Mouse (Mus musculus): ENCODE measurements around the gene Kctd20. TPM values are rescaled to one million over a fixed set of nuclear protein-coding genes. Genes with fewer than 3 reads are reported as not detected.

Kctd20 gene
- polyA plus RNA-seq, 1 experiment from 2014 or later = 123 TPM

GRCm38 (mm10) chr17:28967021-28967610 lies 15.4 kb downstream of the Kctd20 start:
- Histone ChIP-seq H3K9ac (replicated peaks; ENCODE audit: low read depth, low read length) (no peak overlapping the region), H3K36me3 (ENCODE audit: control insufficient read depth, insufficient read depth) (peaks cover 65% of the 10 kb centered on the region), H3K4me1 (replicated peaks; ENCODE audit: control insufficient read depth, insufficient read depth, low read length) (no peaks in the 10 kb centered on the region), H3K4me3 (replicated peaks; ENCODE audit: low read length) (no peak overlapping the region), H3K9me3 (ENCODE audit: control insufficient read depth, low read length) (no peaks in the 10 kb centered on the region), H3K4me2 (ENCODE audit: low read length) (no peak overlapping the region), H3K27me3 (replicated peaks; ENCODE audit: control insufficient read depth, insufficient read depth, low read length) (no peaks in the 10 kb centered on the region), H3K27ac (ENCODE audit: low read length) (no peak overlapping the region)
- ATAC-seq = no peak
- WGBS = 81% methylated on average over 11 of the region's 11 CpGs

- H3K9me3 ChIP-seq (ENCODE audit: control insufficient read depth, low read length) = no peaks in the 10 kb centered on the region
- H3K4me2 ChIP-seq (ENCODE audit: low read length) = no peak overlapping the region
- H3K27ac ChIP-seq (ENCODE audit: low read length) = no peak overlapping the region
- peaks cover 55% of the 10 kb centered on the region for H3K36me3 ChIP-seq (ENCODE audit: control insufficient read depth, insufficient read depth)
- H3K4me3 ChIP-seq (replicated peaks; ENCODE audit: low read length) = no peak overlapping the region
- H3K9ac ChIP-seq (replicated peaks; ENCODE audit: low read depth, low read length) = no peak overlapping the region
- ATAC-seq = no peak
- no peaks in the 10 kb centered on the region for H3K4me1 ChIP-seq (replicated peaks; ENCODE audit: control insufficient read depth, insufficient read depth, low read length)
- H3K27me3 ChIP-seq (replicated peaks; ENCODE audit: control insufficient read depth, insufficient read depth, low read length) = no peaks in the 10 kb centered on the region
Observed at GRCm38 (mm10) chr17:28970122-28970521, 18.4 kb downstream of the Kctd20 start.

- no peaks in the 10 kb centered on the region for H3K27me3 ChIP-seq (replicated peaks; ENCODE audit: control insufficient read depth, insufficient read depth, low read length)
- no peak overlapping the region for H3K9ac ChIP-seq (replicated peaks; ENCODE audit: low read depth, low read length)
- H3K4me1 ChIP-seq (replicated peaks; ENCODE audit: control insufficient read depth, insufficient read depth, low read length) = no peaks in the 10 kb centered on the region
- H3K9me3 ChIP-seq (ENCODE audit: control insufficient read depth, low read length) = no peaks in the 10 kb centered on the region
- H3K4me3 ChIP-seq (replicated peaks; ENCODE audit: low read length) = no peak overlapping the region
- ATAC-seq = no peak
- H3K4me2 ChIP-seq (ENCODE audit: low read length) = no peak overlapping the region
- no peak overlapping the region for H3K27ac ChIP-seq (ENCODE audit: low read length)
- H3K36me3 ChIP-seq (ENCODE audit: control insufficient read depth, insufficient read depth) = peaks cover 50% of the 10 kb centered on the region
- 96% methylated on average over 4 of the region's 4 CpGs for WGBS
Observed at GRCm38 (mm10) chr17:28979091-28979490, 27.3 kb downstream of the Kctd20 start.

- whole genome bisulfite sequencing = 61% methylated on average over 4 of the region's 4 CpGs
- H3K4me1 ChIP-seq (replicated peaks; ENCODE audit: control insufficient read depth, insufficient read depth, low read length) = no peaks in the 10 kb centered on the region
- peaks cover 47% of the 10 kb centered on the region for H3K36me3 ChIP-seq (ENCODE audit: control insufficient read depth, insufficient read depth)
- H3K27me3 ChIP-seq (replicated peaks; ENCODE audit: control insufficient read depth, insufficient read depth, low read length) = no peaks in the 10 kb centered on the region
- peak overlapping the region; percentile 33; the same call in 1 of the 2 replicates for H3K27ac ChIP-seq (ENCODE audit: low read length)
- no peak overlapping the region for H3K4me3 ChIP-seq (replicated peaks; ENCODE audit: low read length)
- H3K4me2 ChIP-seq (ENCODE audit: low read length) = no peak overlapping the region
- ATAC-seq = no peak
- H3K9me3 ChIP-seq (ENCODE audit: control insufficient read depth, low read length) = no peaks in the 10 kb centered on the region
- H3K9ac ChIP-seq (replicated peaks; ENCODE audit: low read depth, low read length) = no peak overlapping the region
Observed at GRCm38 (mm10) chr17:28981081-28981480, 29.3 kb downstream of the Kctd20 start.

- no peaks in the 10 kb centered on the region for H3K27me3 ChIP-seq (replicated peaks; ENCODE audit: control insufficient read depth, insufficient read depth, low read length)
- no peaks in the 10 kb centered on the region for H3K4me1 ChIP-seq (replicated peaks; ENCODE audit: control insufficient read depth, insufficient read depth, low read length)
- H3K9me3 ChIP-seq (ENCODE audit: control insufficient read depth, low read length) = no peaks in the 10 kb centered on the region
- no peak overlapping the region for H3K4me3 ChIP-seq (replicated peaks; ENCODE audit: low read length)
- H3K27ac ChIP-seq (ENCODE audit: low read length) = no peak overlapping the region
- 54% methylated on average over 4 of the region's 4 CpGs for WGBS
- H3K36me3 ChIP-seq (ENCODE audit: control insufficient read depth, insufficient read depth) = peaks cover 38% of the 10 kb centered on the region
- ATAC-seq = no peak
- no peak overlapping the region for H3K4me2 ChIP-seq (ENCODE audit: low read length)
- H3K9ac ChIP-seq (replicated peaks; ENCODE audit: low read depth, low read length) = no peak overlapping the region
Observed at GRCm38 (mm10) chr17:28982591-28982990, 30.8 kb downstream of the Kctd20 start.

GRCm38 (mm10) chr17:28984724-28985420 lies 33.1 kb downstream of the Kctd20 start:
- Histone ChIP-seq H3K4me3 (replicated peaks; ENCODE audit: low read length) (no peak overlapping the region), H3K9me3 (ENCODE audit: control insufficient read depth, low read length) (no peaks in the 10 kb centered on the region), H3K4me1 (replicated peaks; ENCODE audit: control insufficient read depth, insufficient read depth, low read length) (no peaks in the 10 kb centered on the region), H3K9ac (replicated peaks; ENCODE audit: low read depth, low read length) (no peak overlapping the region), H3K4me2 (ENCODE audit: low read length) (no peak overlapping the region), H3K27ac (ENCODE audit: low read length) (no peak overlapping the region), H3K36me3 (ENCODE audit: control insufficient read depth, insufficient read depth) (peaks cover 33% of the 10 kb centered on the region), H3K27me3 (replicated peaks; ENCODE audit: control insufficient read depth, insufficient read depth, low read length) (no peaks in the 10 kb centered on the region)
- ATAC-seq = no peak
- 94% methylated on average over 1 of the region's 1 CpGs for WGBS

- H3K27ac ChIP-seq (ENCODE audit: low read length) = no peak overlapping the region
- peaks cover 23% of the 10 kb centered on the region for H3K36me3 ChIP-seq (ENCODE audit: control insufficient read depth, insufficient read depth)
- no peak overlapping the region for H3K9ac ChIP-seq (replicated peaks; ENCODE audit: low read depth, low read length)
- ATAC-seq = no peak
- peaks cover 12% of the 10 kb centered on the region for H3K4me1 ChIP-seq (replicated peaks; ENCODE audit: control insufficient read depth, insufficient read depth, low read length)
- no peaks in the 10 kb centered on the region for H3K9me3 ChIP-seq (ENCODE audit: control insufficient read depth, low read length)
- H3K27me3 ChIP-seq (replicated peaks; ENCODE audit: control insufficient read depth, insufficient read depth, low read length) = no peaks in the 10 kb centered on the region
- no peak overlapping the region for H3K4me2 ChIP-seq (ENCODE audit: low read length)
- no peak overlapping the region for H3K4me3 ChIP-seq (replicated peaks; ENCODE audit: low read length)
Observed at GRCm38 (mm10) chr17:28986833-28987232, 35.1 kb downstream of the Kctd20 start.

GRCm38 (mm10) chr17:28987713-28988112 lies 36.0 kb downstream of the Kctd20 start:
- Histone ChIP-seq H3K9ac (replicated peaks; ENCODE audit: low read depth, low read length) (no peak overlapping the region), H3K4me3 (replicated peaks; ENCODE audit: low read length) (no peak overlapping the region), H3K27me3 (replicated peaks; ENCODE audit: control insufficient read depth, insufficient read depth, low read length) (no peaks in the 10 kb centered on the region), H3K27ac (ENCODE audit: low read length) (no peak overlapping the region), H3K36me3 (ENCODE audit: control insufficient read depth, insufficient read depth) (peaks cover 17% of the 10 kb centered on the region), H3K9me3 (ENCODE audit: control insufficient read depth, low read length) (no peaks in the 10 kb centered on the region), H3K4me1 (replicated peaks; ENCODE audit: control insufficient read depth, insufficient read depth, low read length) (peaks cover 17% of the 10 kb centered on the region), H3K4me2 (ENCODE audit: low read length) (no peak overlapping the region)
- 63% methylated on average over 4 of the region's 4 CpGs for WGBS
- ATAC-seq = no peak

GRCm38 (mm10) chr17:28988291-28988690 lies 36.5 kb downstream of the Kctd20 start:
- Histone ChIP-seq H3K27ac (ENCODE audit: low read length) (no peak overlapping the region), H3K9ac (replicated peaks; ENCODE audit: low read depth, low read length) (no peak overlapping the region), H3K4me1 (replicated peaks; ENCODE audit: control insufficient read depth, insufficient read depth, low read length) (peaks cover 17% of the 10 kb centered on the region)

More at GRCm38 (mm10) chr17:28988291-28988690, 36.5 kb downstream of the Kctd20 start:
- no peaks in the 10 kb centered on the region for H3K27me3 ChIP-seq (replicated peaks; ENCODE audit: control insufficient read depth, insufficient read depth, low read length)
- no peak overlapping the region for H3K4me2 ChIP-seq (ENCODE audit: low read length)
- H3K9me3 ChIP-seq (ENCODE audit: control insufficient read depth, low read length) = no peaks in the 10 kb centered on the region
- ATAC-seq = no peak
- H3K4me3 ChIP-seq (replicated peaks; ENCODE audit: low read length) = no peak overlapping the region
- 88% methylated on average over 4 of the region's 4 CpGs for WGBS
- H3K36me3 ChIP-seq (ENCODE audit: control insufficient read depth, insufficient read depth) = peaks cover 17% of the 10 kb centered on the region
